Mouse (Mus musculus) T-helper 1 cell (primary cell): ENCODE data around the gene Tnni1.

Experiments used
- in situ Hi-C: fragments of 300-600 bp; cut with MboI, MseI; formaldehyde crosslinking; loops from one replicate; pipeline ENCODE4 v1.15.1; 2025; ENCODE audit warnings: high pct_unique_total_duplicates

Tnni1 gene

GRCm38 (mm10) chr1:135840675-135841395 lies 61.6 kb downstream of the Tnni1 start:
- in situ Hi-C loops: no loop called here

- in situ Hi-C loops: no loop called here
Measured at GRCm38 (mm10) chr1:135843519-135844262, 64.5 kb downstream of the Tnni1 start.

- in situ Hi-C loops: no loop called here
Measured at GRCm38 (mm10) chr1:135844481-135844880, 65.2 kb downstream of the Tnni1 start.

GRCm38 (mm10) chr1:135846632-135847031 lies 67.4 kb downstream of the Tnni1 start:
- in situ Hi-C loops: no loop called here

GRCm38 (mm10) chr1:135847139-135847562 lies 67.9 kb downstream of the Tnni1 start:
- in situ Hi-C loops: no loop called here

- in situ Hi-C loops: no loop called here
Measured at GRCm38 (mm10) chr1:135847611-135848351, 68.5 kb downstream of the Tnni1 start.

GRCm38 (mm10) chr1:135850722-135851512 lies 71.7 kb downstream of the Tnni1 start:
- in situ Hi-C loops: loop anchor here (10.0 kb wide), 2 partner anchors 624 to 1556 kb away; no protein-coding TSS in a partner anchor

GRCm38 (mm10) chr1:135852044-135852756 lies 73.0 kb downstream of the Tnni1 start:
- in situ Hi-C loops: loop anchor here (10.0 kb wide), 2 partner anchors 623 to 1557 kb away; no protein-coding TSS in a partner anchor

- in situ Hi-C loops: loop anchor here (10.0 kb wide), 2 partner anchors 622 to 1558 kb away; no protein-coding TSS in a partner anchor
Measured at GRCm38 (mm10) chr1:135853200-135853599, 74.0 kb downstream of the Tnni1 start.

GRCm38 (mm10) chr1:135854591-135855343 lies 75.5 kb downstream of the Tnni1 start:
- in situ Hi-C loops: loop anchor here (10.0 kb wide), 2 partner anchors 620 to 1560 kb away; no protein-coding TSS in a partner anchor

GRCm38 (mm10) chr1:135855344-135855687 lies 76.1 kb downstream of the Tnni1 start:
- in situ Hi-C loops: loop anchor here (10.0 kb wide), 2 partner anchors 619 to 1561 kb away; no protein-coding TSS in a partner anchor

- in situ Hi-C loops: loop anchor here (10.0 kb wide), 2 partner anchors 619 to 1561 kb away; no protein-coding TSS in a partner anchor
Measured at GRCm38 (mm10) chr1:135856070-135856469, 76.8 kb downstream of the Tnni1 start.

- in situ Hi-C loops: loop anchor here (10.0 kb wide), 2 partner anchors 618 to 1562 kb away; no protein-coding TSS in a partner anchor
Measured at GRCm38 (mm10) chr1:135857137-135857775, 78.0 kb downstream of the Tnni1 start.

- in situ Hi-C loops: loop anchor here (10.0 kb wide), 2 partner anchors 616 to 1564 kb away; no protein-coding TSS in a partner anchor
Measured at GRCm38 (mm10) chr1:135858533-135858932, 79.3 kb downstream of the Tnni1 start.
